Mouse (Mus musculus) C2C12 (cell line): ENCODE results near the gene Psmb2.

Experiments
- CTCF ChIP-seq: IDR thresholded peaks from one replicate; pipeline ENCODE4 v1.5.1; 2011; ENCODE audit not compliant: control insufficient read depth, insufficient read depth, insufficient read length
- USF1 ChIP-seq: IDR thresholded peaks from one replicate; pipeline ENCODE4 v1.6.1; 2011; ENCODE audit warnings: low read depth, mild to moderate bottlenecking, control low read depth, moderate library complexity

DNA sequence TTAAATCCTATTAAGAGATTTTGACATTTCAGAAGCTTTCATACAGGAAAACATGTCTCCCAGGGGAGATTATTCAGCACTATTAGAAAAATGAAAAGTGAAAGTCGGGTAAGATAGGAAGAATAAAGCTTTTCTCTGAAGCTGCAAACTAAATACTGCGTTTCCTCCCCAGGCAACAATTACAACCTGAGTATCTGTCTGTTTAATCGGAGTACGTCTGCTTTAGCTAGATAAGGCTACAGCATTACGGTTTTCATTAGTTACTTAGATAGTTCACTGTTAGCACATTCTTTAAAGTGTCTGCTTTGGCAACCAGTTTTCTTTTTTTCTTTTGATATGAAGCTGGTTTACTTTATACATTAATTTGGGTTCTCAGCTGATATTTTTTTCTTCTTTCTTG is 4.9 kb downstream of the Psmb2 start:
- TF ChIP-seq CTCF = no peak
- TF ChIP-seq USF1 = no peak
